Mouse (Mus musculus) cerebellum, postnatal 25 days (tissue): ENCODE results near the gene Spsb4.

Experiments
- DNase-seq, 2 experiments: peaks; one replicate each; pipeline ENCODE4 v3.0.0; 2021; ENCODE audit warnings: mixed read lengths in 2 of 2

The Spsb4 gene

DNA sequence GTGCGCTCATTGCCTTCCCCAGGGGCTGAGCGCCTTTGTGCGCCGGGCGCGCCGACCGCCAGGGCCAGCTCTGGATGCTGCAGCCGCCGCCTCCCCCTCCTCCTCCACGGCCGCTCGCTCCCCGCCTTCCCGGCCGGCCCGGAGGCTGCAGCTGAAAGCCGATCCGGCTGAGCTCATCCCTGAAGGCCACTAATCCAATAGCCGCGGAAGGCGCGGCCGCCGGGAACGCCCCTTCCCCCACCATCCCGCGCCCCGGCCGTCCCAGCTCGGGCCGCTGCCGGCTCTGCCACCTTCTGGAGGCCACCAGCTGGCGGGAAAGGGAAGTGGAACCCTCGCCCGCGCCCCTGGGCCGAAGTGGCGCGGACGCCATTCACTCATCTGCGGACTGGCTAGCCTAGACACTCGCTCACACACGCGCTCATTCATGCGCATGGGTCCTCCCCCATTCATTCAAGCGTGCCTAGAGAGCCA lies at the start of gene Spsb4:
Gene Spsb4 (minus strand): TSS at position 167 of the 471 bp plus-strand sequence.
- DNase-seq, result peak; percentile 67 to 76

DNA sequence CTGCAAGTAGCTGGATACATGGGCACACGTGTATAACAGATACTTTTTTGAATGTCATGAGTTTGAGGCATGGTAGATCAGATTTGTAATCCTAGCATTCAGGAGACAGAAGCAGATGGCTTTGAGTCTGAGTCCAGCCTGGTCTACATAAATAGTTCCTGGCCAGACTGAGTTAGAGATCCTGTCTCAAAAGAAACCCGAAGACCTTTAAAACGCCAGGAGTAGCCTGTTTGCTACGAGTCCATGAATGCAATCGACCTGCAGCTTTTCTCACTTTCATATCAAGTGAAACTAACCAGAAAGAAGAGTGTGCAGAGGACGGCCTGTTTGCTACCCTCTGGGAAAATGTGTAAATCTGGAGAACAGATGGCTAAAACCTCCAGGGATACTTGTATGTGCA lies 49.1 kb upstream of the Spsb4 start:
- no peak for DNase-seq

DNA sequence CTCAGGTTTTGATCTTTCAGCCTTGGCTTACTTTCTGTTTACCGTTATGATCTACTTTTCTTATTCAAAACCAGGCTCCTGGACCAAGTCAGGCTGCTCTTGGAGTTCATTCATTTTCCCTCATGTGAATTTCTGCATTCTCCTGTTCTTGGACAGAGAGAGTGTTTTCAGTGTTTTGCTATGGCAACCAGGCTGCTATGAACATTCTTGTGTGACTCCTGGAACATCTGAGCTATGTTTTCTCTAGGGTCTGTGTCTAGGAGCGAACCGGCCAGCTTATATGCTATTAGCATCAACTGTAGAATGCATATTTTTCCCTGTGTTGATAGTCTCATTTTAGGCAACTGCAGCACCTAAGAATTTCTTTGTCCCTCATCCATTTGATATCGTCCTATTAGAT lies 47.2 kb upstream of the Spsb4 start:
- no peak for DNase-seq

DNA sequence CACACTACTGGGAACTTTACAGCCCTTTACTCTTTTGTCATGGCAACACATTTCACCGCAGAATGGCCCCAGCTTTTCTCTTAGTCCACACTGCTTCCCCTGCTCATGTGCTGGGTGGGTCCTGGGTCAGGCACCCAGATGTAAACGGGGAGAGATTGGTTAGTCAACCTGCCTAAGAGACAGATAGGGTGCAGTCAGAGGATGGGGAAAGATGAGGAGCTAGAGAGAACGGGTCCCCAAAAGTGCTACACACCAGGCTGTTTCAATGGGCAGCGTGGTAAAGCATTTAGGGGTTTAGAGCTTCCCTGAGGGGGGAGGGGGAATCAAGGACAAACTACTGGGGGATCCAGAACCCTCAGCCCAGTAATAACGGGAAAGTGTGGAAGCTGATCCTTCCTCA lies 46.6 kb upstream of the Spsb4 start:
- no peak for DNase-seq

DNA sequence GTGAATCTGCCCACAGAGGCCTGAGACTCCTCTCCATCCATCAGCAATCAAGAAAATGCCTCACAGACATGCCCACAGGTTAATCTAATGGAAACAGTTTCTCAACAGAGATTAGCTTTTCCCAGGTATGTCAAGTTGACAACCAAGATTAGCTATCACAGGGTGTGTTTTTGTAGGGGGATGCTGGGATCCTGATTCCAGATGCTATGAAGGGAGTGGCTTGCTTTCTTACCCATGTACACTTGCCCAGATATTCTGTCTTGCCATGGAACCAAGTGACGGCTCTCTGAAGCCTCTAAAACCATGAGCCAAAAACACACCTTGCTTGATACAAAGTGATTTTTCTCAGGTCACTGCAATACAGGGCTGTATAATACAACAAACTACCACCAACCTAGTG lies 45.5 kb upstream of the Spsb4 start:
- DNase-seq, result no peak

DNA sequence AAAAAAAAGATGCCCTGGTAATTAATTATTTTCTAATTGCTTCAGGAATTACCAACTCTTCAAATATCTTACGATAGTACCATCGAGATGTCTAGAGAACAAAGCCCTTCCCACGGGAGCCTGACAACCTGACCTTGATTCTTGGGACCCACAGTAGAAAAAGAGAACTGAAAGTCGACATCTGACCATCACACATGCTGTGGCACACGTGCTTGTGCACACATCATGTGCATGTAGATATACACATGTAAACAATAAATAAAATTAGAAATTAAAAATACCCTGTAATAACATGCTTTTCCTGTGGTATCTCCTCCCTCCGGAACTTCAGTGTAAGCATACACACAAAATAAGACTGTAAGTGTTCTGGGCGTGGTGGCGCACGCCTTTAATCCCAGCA lies 43.1 kb upstream of the Spsb4 start:
- DNase-seq, result no peak

DNA sequence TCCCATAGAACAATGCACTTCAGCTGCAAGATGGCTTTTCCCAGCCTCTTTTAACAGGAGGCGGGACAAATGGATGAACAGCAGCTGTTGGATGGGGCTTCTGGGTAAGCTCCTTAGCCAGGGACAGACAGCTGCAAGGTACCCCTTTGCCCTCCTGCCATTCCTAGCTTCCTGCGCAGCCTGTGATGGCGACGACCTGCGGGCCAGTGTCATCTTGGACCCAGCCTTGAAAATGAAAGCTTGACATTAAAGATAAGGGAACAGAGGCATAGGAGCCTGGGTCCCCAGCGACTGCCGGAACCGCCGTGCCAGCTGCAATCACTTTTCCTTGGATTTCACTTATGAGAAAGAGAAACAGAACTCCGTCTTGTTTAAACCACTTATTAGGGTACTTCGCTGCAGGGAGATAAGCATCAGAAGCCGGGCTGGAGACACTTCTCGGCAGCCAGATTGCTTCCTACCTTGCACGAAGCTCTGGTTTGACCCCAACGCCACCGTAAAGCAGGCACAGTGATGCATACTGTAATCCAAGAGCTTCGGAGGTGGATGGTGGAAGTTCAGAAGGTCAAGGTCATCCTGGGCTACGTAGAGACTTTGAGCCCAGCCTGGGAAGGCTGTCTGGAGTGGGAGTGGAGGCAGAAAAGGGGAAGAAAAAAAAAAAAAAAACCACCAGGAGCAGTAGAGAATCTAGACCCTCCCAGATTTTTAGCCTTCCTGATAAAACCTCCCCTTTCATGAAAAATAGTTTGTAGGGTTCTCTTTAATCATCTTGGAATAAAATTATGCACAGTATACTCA lies 38.1 kb upstream of the Spsb4 start:
- no peak for DNase-seq

DNA sequence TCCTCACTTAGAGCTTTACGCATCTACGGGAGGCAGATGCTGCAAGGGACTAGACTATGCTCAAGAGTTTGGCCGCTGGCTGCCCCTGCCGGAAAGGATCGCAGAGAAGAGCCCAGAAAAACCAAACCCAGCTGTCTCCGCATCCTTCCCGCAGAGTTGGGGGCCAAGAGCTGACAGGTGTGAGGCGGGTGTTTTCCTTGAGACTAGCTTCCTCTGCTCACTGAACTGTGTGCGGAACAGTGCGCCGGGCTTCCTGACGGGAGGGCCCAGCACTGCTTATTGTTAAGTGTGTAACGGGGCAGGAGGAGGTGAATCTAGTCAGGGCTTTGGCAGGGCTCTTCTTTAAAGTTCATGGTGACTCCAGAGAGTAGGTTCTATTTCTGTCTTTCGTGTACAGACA lies 37.3 kb upstream of the Spsb4 start:
- no peak for DNase-seq

DNA sequence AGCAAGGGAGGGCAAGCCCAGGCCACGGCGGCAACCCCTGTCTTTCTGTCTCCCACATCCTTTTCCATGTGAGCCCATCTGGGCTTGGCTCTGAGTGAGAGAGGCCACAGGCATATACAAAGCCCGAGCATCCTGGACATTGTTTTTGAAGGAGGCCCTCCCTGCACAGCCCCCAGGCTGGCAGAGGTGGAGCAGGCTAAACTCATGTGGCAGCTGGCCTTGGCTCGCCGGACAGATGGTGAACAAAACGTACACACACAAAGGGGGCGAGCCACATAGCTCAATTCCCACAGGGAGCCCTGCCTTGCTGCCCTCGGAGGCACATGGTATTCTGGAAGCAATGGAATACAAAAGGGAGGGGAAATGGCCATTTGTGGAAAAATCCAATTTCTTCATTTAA lies 32.5 kb upstream of the Spsb4 start:
- no peak for DNase-seq

DNA sequence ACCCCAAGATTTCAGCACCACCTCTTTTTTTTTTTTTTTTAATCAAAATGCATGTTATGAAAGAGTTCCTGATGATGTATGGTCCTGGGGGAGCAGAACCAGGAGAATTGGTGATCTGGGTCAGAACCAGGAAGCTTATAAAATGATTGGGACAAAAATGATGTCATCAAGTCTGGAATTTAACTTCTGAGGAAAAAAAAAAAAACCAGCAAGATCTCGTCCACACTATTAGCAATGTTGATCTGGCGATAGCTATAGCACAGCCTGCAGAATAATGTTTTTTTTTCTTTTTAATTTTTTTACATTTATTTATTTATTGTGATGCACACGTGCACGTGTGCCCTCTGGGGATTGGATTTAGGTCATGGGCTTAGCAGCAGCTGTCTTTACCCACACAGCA lies 27.6 kb upstream of the Spsb4 start:
- no peak for DNase-seq

DNA sequence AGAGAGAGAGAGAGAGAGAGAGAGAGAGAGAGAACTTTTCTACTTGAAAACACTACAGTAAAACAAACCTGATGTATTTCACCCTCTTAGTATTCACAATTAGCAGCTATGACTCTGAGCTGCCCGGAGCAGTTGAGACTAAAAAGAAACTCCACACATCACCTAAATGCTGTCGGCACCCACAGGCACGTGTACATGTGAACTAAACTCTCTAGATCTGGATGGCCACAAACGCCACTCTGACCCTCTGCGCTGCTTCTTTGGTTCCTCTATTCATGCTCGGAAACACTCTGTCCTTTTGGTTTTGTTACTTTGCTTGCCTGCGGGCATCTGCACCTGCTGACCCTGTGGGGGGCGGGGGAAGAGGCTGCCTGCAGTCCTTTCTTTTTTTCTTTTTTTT lies 23.0 kb upstream of the Spsb4 start:
- DNase-seq, result no peak

DNA sequence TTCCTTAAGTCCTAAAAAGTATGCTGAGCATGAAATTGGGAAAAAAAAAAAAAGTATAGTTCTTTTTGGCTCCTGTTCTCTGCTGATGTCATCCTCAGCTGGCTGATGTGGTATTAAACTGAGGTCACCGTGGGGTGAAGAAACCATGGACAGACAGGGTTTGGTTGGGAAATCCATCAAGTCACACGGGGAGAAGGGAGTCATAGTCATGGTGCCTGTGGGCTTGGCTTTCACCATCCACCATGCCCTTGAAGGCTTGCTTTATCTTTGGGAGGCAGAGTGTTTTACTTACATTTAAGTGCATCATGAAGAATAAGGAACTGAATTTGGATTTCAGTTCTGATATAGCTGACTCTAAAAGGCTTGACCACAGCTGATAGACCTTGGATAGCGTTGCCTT lies 19.4 kb upstream of the Spsb4 start:
- no peak for DNase-seq

DNA sequence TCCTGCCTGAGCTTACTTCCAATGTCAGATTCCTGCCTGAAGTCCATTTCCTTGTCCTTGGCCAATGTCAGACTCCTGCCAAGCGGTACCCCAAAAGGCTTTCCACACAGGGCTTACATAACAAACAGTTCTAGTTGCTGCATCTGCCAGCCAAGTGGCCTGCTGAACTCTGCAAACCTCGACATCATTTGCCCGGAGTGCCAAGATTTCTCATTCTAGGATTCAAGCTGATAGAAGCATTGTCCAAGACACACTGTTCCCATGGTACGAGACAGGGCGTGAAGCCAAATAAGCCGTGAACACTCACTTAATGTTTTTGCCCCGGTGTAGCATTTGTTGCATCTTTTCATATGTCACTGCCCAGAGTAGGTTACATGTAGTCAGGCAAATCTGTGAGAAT lies 18.0 kb upstream of the Spsb4 start:
- DNase-seq, result no peak

DNA sequence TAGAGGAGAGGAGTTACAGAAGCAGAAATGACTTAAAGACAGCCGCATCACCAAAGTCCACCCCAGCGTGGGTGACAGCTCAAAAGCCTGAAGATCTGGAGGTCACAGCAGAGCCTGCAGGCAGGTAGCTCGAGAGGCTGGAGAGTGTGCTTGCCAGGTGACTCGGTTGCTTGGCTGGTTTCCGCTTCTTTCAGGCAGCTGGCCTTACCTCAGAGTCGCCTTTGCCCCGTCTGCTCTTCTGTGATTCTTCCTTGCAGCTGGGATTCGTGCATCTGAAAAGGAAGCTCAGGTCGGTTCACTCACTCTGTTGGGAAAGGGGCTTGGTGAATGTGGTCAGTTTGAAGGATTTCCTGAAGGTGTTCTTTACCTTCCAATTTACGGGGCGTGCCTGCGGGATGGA lies 8.7 kb upstream of the Spsb4 start:
- DNase-seq, result no peak

DNA sequence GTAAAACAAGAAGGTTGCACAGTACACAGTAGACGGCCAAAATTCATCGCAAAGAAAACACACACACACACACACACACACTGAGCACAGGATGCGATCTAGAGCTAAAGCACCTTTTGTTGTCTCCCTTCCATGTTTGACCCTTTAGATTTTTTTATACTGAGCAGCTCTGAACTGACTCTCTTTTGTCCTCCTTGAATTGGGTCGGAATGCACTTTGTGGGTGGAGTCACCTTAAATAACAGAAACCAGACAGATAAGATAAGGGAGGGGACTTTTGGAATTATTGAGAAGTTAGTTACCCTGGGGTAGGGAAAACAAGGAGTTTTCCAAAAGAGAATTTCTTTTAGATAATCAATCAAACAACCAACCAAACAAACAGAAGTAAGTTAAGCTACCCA lies 7.4 kb upstream of the Spsb4 start:
- no peak for DNase-seq

DNA sequence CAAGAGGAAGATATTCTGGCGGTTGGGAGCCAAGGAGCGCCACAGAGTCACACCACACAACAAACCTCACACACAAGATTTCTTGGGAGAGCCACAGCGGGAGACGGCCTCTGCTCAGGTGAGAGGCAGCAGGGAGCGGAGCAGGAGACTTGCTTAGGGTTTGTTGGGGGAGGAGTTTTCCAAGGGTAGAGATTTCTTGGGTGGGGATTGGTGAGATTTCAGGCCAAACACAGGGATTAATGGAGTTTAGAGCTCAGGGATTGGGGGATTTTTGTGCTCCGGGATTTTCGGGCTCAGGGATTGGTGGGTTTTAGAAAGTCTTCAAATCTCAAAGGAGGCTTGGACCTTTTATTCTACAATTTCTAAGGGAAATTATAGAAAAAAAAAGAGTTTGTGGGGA lies 5.8 kb upstream of the Spsb4 start:
- no peak for DNase-seq

DNA sequence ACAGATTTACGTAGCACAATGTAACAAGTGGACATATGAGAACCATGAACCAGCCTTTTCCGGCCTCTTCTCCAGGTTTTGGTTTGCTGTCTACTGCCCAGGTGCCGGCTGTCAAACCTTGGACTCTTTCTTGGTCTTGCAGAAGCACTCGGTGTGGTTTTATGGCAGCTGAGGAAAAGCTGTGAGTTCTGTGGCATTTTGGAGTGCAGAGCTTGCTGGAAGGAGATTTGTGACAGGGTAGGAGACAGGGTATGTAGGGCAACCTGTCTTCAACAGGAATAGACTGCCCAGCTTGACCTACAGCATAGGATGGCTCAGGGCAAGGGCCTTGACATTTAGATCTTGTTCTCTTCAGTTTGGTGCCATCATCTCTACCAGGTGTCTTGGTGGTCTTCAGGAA lies 4.3 kb upstream of the Spsb4 start:
- DNase-seq, result no peak

DNA sequence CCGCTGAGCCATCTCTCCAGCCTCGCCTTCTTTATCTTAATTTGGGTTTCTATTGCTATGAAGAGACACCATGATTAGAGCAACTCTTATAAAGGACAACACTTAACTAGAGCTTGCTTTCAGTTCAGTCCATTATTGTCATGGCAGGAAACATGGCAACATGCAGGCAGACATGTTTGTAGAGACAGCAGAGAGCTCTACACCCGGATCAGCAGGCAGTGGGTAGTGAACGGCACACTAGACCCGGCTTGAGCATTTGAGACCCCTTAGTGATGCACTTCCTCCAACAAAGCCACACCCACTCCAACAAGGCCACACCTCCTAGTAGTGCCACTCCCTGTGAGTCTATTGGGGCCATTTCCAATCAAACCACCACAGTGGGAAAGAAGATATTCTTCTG lies 3.7 kb upstream of the Spsb4 start:
- no peak for DNase-seq

DNA sequence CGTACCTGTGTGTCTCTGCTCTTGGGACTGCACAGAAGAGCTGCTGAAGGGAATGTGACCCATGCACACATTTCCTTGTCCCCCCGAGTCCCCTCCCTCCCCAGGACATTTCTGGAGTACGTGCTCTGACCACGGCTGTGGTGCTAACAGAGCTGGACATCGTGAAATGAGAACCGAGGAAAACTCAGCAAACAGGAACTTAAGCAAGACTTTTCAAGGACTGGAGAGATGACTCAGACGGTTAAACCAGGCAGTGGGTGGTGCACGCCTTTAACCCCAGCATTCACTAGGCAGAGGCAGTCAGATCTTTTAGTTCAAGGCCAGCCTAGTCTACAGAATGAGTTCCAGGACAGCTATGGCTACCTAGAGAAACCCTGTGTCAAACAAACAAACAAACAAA lies 1.5 kb upstream of the Spsb4 start:
- DNase-seq, result no peak

DNA sequence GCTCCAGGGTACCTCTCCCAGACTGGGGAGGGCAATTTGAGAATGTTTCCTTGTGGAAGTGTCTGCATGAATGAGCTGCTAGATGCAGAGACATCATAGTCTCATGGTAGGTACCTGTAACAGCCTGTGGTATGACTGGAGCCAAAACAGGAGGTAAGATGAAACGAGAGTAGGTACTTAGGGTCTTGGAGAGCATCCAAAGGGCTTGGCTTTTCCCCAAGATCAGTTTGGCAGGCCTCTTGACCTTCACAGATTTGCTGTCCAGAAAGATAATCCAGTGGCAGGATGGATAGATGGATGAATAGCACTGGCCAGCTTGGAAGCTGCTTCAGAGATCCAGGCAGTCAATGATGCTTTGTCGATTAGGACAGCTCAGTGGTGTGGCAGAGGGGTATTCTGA lies 1.0 kb upstream of the Spsb4 start:
- DNase-seq, result peak in 1 of 2 experiments; percentile 11

DNA sequence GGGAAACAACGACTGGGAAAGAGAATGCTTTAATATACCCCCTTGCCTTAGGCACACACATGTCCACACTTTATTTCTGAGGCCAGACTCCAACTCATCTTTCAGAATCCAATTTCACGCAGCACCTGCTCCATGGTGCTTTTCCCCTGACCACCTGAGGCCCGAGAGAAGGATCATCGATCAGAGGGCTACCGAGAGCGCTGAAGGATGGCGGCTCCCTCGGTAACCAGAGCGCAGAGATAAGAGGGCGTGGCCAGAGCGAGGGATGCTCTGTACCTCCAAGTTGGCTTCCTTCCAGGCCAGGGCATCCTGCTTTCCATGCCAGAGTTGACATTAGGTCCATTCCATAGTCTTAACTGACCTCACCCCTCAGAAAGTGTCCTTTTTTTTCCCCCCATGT lies 588 bp upstream of the Spsb4 start:
- DNase-seq, result peak; percentile 21 to 49

DNA sequence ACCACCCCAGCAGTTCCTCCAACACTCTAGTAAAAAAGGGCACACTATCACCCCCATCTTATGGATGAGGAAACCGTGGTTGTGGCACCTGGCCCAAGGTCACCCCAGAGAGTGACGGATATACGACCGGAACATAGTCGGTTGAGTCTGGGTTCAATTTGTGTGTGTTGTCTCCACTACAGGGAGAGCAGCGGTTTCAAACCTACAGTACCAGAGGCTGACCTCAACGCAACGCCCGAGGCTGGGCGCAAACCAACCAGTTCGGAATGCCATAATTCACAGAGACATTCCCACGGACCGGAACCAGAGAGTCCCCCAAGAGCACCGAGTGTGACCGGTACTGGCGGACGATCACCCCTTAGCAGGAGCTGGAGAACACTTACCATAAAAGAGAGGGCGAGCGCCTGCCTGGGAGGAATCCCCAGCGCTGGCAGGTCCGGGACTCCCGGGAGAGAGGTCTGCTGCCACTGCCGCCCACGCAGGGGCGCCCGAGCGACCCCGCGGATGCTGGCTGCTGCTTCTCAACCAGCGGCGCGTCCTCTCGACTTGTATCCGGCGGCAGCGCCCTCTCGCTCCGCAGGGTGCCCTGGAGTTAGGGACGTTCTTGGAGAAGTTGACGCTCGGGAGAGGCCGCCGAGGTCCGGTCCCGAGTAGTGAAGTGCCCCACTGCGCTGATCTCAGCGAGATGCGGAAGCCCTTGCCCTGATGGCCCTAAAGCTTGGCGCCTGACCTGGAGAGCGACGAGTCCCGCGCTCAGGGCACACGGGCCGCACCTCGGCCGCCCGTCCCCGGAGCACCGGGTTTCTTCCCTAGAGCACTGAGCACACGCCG lies 617 bp downstream of the Spsb4 start:
- DNase-seq, result peak; percentile 52 to 59

DNA sequence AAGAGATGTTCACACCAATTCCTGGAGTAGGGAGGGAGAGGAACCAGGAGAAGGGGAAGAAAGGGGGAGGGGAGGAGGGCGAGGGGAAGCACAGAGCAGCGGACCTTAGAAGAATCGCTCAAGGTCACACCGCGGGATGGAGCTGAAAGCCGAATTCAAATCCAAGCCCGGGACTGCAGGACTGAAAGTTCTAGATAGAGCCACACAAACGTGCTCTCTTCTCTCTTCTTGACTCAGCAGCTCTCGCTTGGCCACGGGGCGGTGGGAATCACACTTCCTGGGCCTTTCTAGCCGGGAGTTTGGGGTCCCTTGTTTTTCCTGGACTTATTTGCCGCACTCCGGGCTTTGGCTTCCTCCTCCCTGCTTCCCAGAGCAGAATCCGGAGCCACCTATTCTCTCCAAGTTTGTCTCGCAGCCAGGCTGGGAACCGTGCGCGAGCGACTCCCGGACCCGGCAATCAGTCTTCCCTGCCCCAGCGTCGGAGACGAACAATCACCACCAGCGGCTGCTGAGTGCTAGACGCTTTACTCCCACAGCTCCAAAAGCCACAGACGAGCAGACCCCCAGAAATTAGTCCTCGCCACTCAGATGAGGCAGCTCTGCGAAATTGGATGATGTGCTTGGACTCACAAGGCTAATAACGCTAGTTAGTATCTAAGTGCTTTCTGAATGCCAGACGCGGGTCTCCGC lies 1.4 kb downstream of the Spsb4 start:
- peak; percentile 31 to 43 for DNase-seq

DNA sequence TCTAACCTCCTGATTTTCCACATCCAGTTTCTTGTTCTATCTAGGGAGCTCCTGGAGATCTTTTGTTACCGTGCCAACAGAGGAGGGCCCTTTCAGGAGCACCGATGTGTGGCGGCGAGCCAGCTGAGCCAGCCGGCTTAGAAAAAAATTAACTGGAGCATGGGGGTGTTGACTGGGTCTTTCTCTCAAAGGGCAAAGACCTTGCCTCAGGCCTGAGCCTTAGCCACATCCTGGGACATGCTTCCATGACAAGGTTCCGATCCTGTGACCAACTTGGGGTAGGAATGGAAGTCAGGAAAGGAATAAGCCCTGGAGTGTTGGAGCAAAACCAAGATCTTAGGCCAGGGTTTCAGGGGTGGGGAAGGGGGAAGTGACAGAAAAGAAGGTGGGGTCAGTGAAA lies 2.9 kb downstream of the Spsb4 start:
- DNase-seq, result peak in 1 of 2 experiments; percentile 13
